Mouse (Mus musculus) spleen, adult 2 months (tissue): ENCODE data around the gene Foxo3. TPM values are rescaled to one million over a fixed set of nuclear protein-coding genes. Genes with fewer than 3 reads are reported as not detected.

Experiments
- DNase-seq, 2 experiments: peaks; one replicate each; pipeline versions ENCODE4 v3.0.0 to v3.0.0-alpha.2; 2012 to 2021; ENCODE audit warnings: low spot score in 2 of 2, low read depth in 1 of 2
- H3K27ac ChIP-seq: fragments of 200-500 bp; 2 replicates; pipeline ENCODE4 v1.5.1; 2012; ENCODE audit warnings: low read length, inconsistent platforms; ENCODE audit not compliant: insufficient read depth
- H3K27me3 ChIP-seq: fragments of 200-500 bp; 2 replicates; pipeline ENCODE4 v1.6.1; 2012; ENCODE audit warnings: mild to moderate bottlenecking, moderate library complexity, low read length, inconsistent platforms; ENCODE audit not compliant: control insufficient read depth, insufficient read depth
- H3K36me3 ChIP-seq: fragments of 200-500 bp; 2 replicates; pipeline ENCODE4 v1.6.1; 2012; ENCODE audit warnings: mild to moderate bottlenecking, low read length, inconsistent platforms; ENCODE audit not compliant: control insufficient read depth, insufficient read depth
- H3K4me1 ChIP-seq: fragments of 200-500 bp; 2 replicates; pipeline ENCODE4 v1.6.1; 2011; ENCODE audit warnings: inconsistent platforms; ENCODE audit not compliant: control insufficient read depth, insufficient read depth, insufficient read length
- H3K4me3 ChIP-seq: fragments of 200-500 bp; 2 replicates; pipeline ENCODE4 v1.5.1; 2011; ENCODE audit warnings: mild to moderate bottlenecking, inconsistent platforms; ENCODE audit not compliant: insufficient read depth, insufficient read length; ENCODE audit errors: extremely low read depth
- CTCF ChIP-seq: fragments of 200-500 bp; IDR thresholded peaks from 2 replicates; pipeline ENCODE4 v1.5.1; 2011; ENCODE audit warnings: mild to moderate bottlenecking, inconsistent platforms; ENCODE audit not compliant: insufficient read depth, insufficient read length, insufficient replicate concordance; ENCODE audit errors: extremely low read depth
- POLR2A ChIP-seq: fragments of 200-500 bp; IDR thresholded peaks from 2 replicates; pipeline ENCODE4 v1.6.1; 2011; ENCODE audit warnings: low read depth, low read length, inconsistent platforms
- WGBS: fragments of 180-500 bp; shearing (Covaris S2); methylation state at CpG from one replicate; pipeline ENCODE4 v1.1.7; 2018; 5-methylcytosine and 5-hydroxymethylcytosine counted together
- polyA plus RNA-seq: library from polyadenylated mRNA; depleted of rRNA; stranded (reverse); fragments of >200 nt; gene quantifications from 2 replicates; pipeline ENCODE4 v1.2.3, GENCODE M21; 2012

Gene Foxo3
- polyA plus RNA-seq, 1 experiment = 44.6 TPM

DNA sequence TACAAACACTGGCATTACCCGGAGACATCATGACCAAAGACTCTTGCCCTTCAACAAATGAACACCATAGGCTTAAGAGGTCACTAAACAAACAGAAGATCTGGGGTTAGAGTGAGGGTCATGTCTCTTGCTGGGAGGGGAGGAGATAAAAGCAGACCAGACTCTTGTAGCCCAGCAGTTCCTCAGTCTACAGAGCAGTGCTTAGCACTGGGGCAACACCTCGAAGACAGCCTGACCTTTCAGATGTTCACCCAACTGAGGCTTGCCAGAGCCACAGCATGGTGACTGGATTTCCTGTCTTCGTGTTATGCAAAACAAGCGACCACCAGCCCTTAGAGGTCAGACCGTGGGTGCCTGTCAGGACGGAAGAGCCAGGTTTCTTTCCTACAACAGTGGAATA lies 83.6 kb downstream of the Foxo3 start:
- Histone ChIP-seq H3K36me3 (peaks cover 18% of the 10 kb centered on the region), H3K4me3 (no peak overlapping the region), H3K4me1 (peaks cover 29% of the 10 kb centered on the region), H3K27me3 (no peaks in the 10 kb centered on the region), H3K27ac (no peak overlapping the region)
- TF ChIP-seq CTCF (no peak), POLR2A (no peak)
- DNase-seq = peak in 1 of 2 experiments; percentile 39
- 28% methylated on average over 6 of the region's 6 CpGs for WGBS

DNA sequence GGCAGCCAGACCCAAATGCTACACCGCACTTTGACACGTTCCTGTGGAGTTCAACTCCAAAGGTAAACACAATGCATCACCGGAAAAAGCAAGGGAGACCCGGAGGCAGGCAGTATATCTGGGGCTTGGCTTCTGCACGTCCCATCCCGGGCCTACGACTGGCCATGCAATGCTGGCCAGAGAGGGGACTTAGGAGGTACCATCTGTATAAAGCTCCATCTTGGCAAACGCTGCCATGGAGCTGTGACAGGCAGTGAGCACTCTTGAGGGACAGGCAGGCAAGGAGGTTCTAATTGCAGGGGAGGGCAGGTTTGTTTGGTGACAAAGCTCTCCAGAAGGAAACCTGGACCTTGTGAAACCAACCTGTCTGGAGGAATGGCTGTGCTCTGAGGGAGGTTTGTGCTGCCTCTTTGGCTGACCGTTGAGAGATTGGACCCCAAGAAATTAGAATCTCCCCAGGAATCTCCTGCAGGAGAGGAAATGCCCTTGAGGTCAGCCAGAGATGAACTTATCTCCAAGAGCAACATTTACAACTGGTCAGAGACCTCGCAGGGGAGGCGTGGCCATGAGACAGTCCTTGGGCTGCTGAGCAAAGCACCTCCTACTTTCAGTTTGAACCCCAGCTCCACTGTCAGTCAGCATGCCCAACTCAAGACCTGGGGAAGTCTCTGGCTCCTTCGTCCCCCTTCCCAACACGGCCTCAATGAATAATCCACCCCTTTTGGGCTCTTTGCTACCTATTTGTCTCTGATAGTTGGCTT lies 86.7 kb downstream of the Foxo3 start:
- TF ChIP-seq CTCF (no peak), POLR2A (no peak)
- Histone ChIP-seq H3K4me1 (peaks cover 24% of the 10 kb centered on the region; the same call in 1 of the 2 replicates), H3K36me3 (peaks cover 8% of the 10 kb centered on the region), H3K4me3 (no peak overlapping the region), H3K27ac (no peak overlapping the region), H3K27me3 (no peaks in the 10 kb centered on the region)
- 88% methylated on average over 13 of the region's 13 CpGs for WGBS
- no peak for DNase-seq

DNA sequence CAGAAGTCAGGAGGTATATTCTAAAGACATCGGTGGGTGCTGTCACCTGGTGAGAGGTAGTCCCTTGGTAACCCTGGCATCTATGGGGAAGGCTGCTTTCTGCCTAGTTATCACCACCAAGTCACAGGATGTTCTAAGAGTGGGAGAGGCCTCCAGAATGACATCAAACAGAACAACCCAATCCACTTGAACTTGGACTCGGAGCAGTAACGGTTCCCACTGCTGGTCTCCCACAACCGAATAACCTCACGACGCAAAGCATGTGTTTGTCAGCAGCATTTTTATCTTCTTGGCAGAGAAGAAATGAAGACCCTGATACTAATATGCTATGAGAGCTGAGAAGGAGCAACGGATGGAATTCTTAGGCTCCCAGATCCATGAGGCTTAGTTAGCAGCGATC lies 87.5 kb downstream of the Foxo3 start:
- Histone ChIP-seq H3K4me1 (peaks cover 24% of the 10 kb centered on the region; the same call in 1 of the 2 replicates), H3K27me3 (no peaks in the 10 kb centered on the region), H3K4me3 (no peak overlapping the region), H3K36me3 (peaks cover 14% of the 10 kb centered on the region), H3K27ac (no peak overlapping the region)
- DNase-seq = no peak
- WGBS = 88% methylated on average over 8 of the region's 8 CpGs
- no peak for TF ChIP-seq CTCF
- TF ChIP-seq POLR2A = no peak

DNA sequence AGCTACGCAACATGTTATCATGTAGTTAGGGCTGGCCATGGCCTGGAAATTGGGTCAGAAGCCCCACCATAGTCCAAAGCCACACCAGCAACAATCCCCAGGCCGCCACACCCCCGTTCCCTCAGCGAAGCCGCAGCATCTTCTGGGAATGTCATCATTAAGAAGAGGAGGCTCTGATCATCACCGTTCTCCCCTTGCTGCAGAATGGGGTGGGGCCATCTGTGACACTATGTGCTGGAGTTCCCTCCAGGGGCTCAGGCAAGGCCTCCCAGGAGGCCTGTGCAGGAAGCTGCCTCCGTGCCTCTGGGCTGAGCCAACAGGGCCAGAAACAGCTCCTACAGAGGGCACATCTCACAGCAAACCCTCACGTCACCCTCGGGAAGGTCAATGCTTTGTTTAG lies 88.5 kb downstream of the Foxo3 start:
- peaks cover 20% of the 10 kb centered on the region; the same call in 1 of the 2 replicates for H3K4me1 ChIP-seq
- no peak overlapping the region for H3K27ac ChIP-seq
- H3K4me3 ChIP-seq = no peak overlapping the region
- H3K36me3 ChIP-seq = peaks cover 21% of the 10 kb centered on the region
- WGBS = 69% methylated on average over 9 of the region's 9 CpGs
- no peak for DNase-seq
- no peaks in the 10 kb centered on the region for H3K27me3 ChIP-seq
- TF ChIP-seq POLR2A (no peak), CTCF (no peak)

DNA sequence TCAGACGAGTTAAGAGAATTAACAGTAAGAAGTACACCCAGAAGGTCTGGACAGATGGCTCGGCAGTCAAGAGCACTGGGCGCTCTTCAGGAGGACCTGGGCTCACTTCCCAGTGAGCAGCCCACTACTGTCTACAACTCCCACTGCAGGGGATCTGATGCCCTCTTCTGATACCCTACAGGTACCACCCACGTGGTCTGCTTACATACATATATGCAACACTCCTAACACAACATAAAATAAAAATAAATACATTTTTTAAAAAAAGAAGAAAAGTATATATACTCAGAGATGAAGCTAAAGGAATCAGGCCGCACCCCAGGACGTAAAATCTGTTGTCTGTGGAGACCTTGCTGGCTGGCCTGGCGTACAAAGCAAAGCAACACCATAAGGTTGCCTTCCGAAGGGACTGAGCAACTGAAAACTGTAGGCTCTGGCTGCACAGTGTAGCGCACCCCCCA lies 89.6 kb downstream of the Foxo3 start:
- peaks cover 21% of the 10 kb centered on the region for H3K36me3 ChIP-seq
- no peak overlapping the region for H3K27ac ChIP-seq
- H3K27me3 ChIP-seq = no peaks in the 10 kb centered on the region
- WGBS = 95% methylated on average over 9 of the region's 9 CpGs
- H3K4me3 ChIP-seq = no peak overlapping the region
- no peak for TF ChIP-seq CTCF
- H3K4me1 ChIP-seq = peaks cover 11% of the 10 kb centered on the region; the same call in 1 of the 2 replicates
- no peak for DNase-seq

DNA sequence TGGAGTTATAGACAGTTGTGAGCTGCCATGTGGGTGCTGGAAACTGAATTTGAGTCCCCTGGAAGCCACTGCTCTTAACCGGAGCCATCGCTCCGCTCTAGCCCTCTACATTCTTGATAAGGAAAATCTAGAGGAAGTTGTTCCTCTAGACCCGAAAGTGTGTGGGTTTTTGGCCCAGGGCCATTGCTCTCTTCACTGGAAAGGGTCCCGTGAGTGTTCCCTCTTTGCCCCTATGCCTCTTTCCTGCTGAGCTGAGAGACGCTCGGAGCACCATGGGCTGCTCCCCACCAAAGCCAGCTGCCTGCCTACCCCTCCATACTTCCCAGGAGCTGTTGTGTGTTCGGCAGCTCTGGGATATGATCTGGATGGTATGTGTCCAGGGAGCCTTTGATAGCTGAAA lies 96.2 kb downstream of the Foxo3 start:
- Histone ChIP-seq H3K27ac (no peak overlapping the region), H3K36me3 (peaks cover 16% of the 10 kb centered on the region), H3K4me3 (no peak overlapping the region), H3K4me1 (no peaks in the 10 kb centered on the region), H3K27me3 (no peaks in the 10 kb centered on the region)
- 84% methylated on average over 8 of the region's 8 CpGs for WGBS
- no peak for TF ChIP-seq CTCF
- TF ChIP-seq POLR2A = no peak
- DNase-seq = no peak

DNA sequence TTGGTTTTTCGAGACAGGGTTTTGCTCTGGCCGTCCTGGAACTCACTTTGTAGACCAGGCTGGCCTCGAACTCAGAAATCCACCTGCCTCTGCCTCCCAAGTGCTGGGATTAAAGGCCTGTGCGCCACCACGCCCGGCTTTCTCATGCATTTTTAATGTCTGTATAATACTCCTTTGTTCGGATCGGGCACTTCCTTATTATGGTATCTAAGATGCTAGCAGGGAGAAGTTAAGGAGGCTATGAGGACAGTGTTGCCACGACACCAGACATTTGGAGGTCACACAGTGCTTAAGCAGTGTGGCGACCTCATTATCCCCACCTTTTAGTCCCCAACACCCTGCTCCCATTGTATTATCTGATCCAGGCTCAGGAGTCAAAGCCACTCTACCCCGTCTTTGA lies 97.8 kb downstream of the Foxo3 start:
- no peaks in the 10 kb centered on the region for H3K4me1 ChIP-seq
- H3K36me3 ChIP-seq = peaks cover 4% of the 10 kb centered on the region
- no peak overlapping the region for H3K27ac ChIP-seq
- DNase-seq = no peak
- WGBS = 95% methylated on average over 11 of the region's 11 CpGs
- TF ChIP-seq POLR2A (no peak), CTCF (no peak)
- H3K27me3 ChIP-seq = no peaks in the 10 kb centered on the region
- no peak overlapping the region for H3K4me3 ChIP-seq
